Mouse (Mus musculus) E14TG2a.4 (cell line): Measurements from ENCODE around the gene Trmo.

Experiments
- CTCF ChIP-seq: conservative IDR thresholded peaks from 2 replicates; pipeline ENCODE4 v1.5.1; 2014; ENCODE audit warnings: low read length
- NANOG ChIP-seq: IDR thresholded peaks from 2 replicates; pipeline ENCODE4 v1.6.1; 2014; ENCODE audit warnings: borderline replicate concordance, low read length, mixed read lengths
- POU5F1 ChIP-seq: IDR thresholded peaks from 2 replicates; pipeline ENCODE4 v1.6.1; 2014; ENCODE audit warnings: low read length, borderline replicate concordance

DNA sequence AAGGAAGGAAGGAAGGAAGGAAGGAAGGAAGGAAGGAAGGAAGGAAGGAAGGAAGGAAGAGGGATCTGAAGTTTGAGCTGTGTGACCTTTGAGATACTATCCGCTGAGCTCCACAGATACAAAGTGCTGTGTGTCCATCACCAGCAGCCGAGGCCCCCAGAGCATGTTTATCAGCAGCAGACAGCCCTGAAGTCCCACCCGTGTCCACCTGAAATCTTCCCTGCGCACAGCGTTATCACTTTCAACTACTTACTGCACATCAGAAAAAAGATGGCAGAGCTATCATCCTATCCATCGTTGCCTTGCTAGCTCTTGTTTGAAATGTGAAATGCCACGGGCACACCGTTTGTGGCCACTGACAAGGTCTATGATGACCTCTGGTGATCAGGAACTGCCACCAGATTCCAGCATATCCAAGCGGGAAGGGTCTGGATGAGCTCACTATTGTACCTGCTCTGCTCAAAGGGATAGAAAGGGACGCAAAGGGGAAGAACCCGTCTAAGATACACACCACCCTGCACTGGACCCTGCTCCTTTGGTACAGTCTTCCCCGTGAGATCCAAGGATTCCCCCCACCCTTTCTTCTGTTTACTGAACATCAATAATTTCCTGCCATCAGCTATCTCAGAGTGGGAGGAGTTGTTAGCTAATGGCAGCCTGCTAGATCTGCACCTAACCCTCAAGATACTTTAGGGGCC, 43.3 kb upstream of the Trmo start:
- TF ChIP-seq CTCF = no peak
- TF ChIP-seq NANOG = no peak
- TF ChIP-seq POU5F1 = no peak
